Mouse (Mus musculus) liver, postnatal 0 days (tissue): ENCODE results near the gene Fgf18. TPM values are rescaled to one million over a fixed set of nuclear protein-coding genes. Genes with fewer than 3 reads are reported as not detected.

Source experiments
- ATAC-seq: fragments of 200-750 bp; cut with Nextera tagmentation; 2 replicates; pipeline ENCODE4 v1.8.0; 2017; ENCODE audit warnings: mild to moderate bottlenecking, moderate library complexity
- DNase-seq: peaks from one replicate; pipeline ENCODE4 v3.0.0-alpha.2; 2016
- H3K27ac ChIP-seq: fragments of 300-500 bp; sonication (generic); 2 replicates; pipeline ENCODE4 v1.5.1; 2014; ENCODE audit warnings: antibody characterized with exemption, moderate library complexity, mild to moderate bottlenecking, low read depth
- H3K27me3 ChIP-seq: fragments of 300-500 bp; sonication (generic); 2 replicates; pipeline ENCODE4 v1.6.1; 2014; ENCODE audit warnings: low read length, control low read depth, mixed read lengths; ENCODE audit not compliant: insufficient read depth
- H3K36me3 ChIP-seq: fragments of 300-500 bp; sonication (generic); replicated peaks from 2 replicates; pipeline ENCODE4 v1.6.1; 2014; ENCODE audit warnings: mild to moderate bottlenecking, control low read depth, low read length, moderate library complexity, mixed read lengths; ENCODE audit not compliant: insufficient read depth
- H3K4me1 ChIP-seq: fragments of 300-500 bp; sonication (generic); 2 replicates; pipeline ENCODE4 v1.6.1; 2014; ENCODE audit warnings: antibody characterized with exemption, mild to moderate bottlenecking, control low read depth; ENCODE audit not compliant: insufficient read depth
- H3K4me2 ChIP-seq: fragments of 300-500 bp; sonication (generic); 2 replicates; pipeline ENCODE4 v1.6.1; 2014; ENCODE audit warnings: low read depth, mild to moderate bottlenecking, low read length, moderate library complexity, mixed read lengths
- H3K4me3 ChIP-seq: fragments of 300-500 bp; sonication (generic); 2 replicates; pipeline ENCODE4 v1.5.1; 2014; ENCODE audit warnings: low read depth, low read length
- H3K9ac ChIP-seq: fragments of 300-500 bp; sonication (generic); replicated peaks from 2 replicates; pipeline ENCODE4 v1.6.1; 2014; ENCODE audit warnings: mild to moderate bottlenecking, moderate library complexity
- H3K9me3 ChIP-seq: fragments of 300-500 bp; sonication (generic); 2 replicates; pipeline ENCODE4 v1.6.1; 2016; ENCODE audit warnings: mild to moderate bottlenecking, control low read depth, low read length, mixed read lengths
- CTCF ChIP-seq: sonication (generic); IDR thresholded peaks from 2 replicates; pipeline ENCODE4 v1.5.1; 2016; ENCODE audit warnings: antibody characterized with exemption, low read depth
- EP300 ChIP-seq: IDR thresholded peaks from 2 replicates; pipeline ENCODE4 v1.6.1; 2016; ENCODE audit warnings: antibody characterized with exemption, low read depth, mild to moderate bottlenecking
- WGBS: fragments of 180-500 bp; shearing (Covaris S2); extraction: QIAGEN DNeasy Blood & Tissue Kit; methylation state at CpG from one replicate; pipeline ENCODE4 v1.1.7; 2014; ENCODE audit not compliant: insufficient replicate concordance; 5-methylcytosine and 5-hydroxymethylcytosine counted together
- polyA plus RNA-seq: library from polyadenylated mRNA; unstranded; fragments of >200 nt; fragmentation: Nextera tagmentation; extraction: Ambion mirVana; gene quantifications from 2 replicates; pipeline ENCODE4 v1.2.1, GENCODE M21; 2015

Fgf18 gene
- polyA plus RNA-seq, 1 experiment from 2014 or later = 0.13 TPM

DNA sequence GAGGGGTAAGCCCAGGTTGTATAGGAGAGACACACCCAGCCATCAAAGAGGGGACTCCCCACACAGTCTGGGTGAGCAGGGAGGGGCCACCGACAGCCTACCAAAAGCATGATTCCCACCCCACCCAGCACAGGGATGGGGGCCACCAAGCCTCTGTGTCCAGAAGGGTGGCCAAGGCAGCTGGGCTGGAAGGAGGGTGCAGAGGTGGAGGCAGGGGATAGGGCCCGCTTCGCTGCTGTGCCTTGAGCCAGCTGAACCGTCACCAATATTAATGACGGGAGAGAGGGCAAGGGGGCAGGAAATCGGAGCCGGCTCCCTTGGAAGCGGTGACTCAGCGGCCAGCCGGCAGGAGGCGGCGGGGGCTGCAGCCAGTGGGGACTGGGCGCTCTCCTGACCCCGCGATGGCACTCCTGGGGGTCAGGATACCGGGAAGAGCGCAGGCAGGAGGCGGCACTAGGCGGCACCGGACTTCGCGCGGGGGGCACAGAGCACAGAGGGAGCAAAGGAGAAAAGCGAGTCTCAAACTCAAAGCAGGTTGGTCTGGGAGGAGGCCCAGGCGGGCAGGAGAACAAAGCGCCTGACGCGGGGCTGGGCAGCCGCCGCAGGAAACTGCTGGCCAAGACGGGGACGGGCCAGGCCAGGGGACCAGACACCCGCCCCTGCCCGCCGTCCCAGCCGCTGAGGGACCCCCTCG, 24.5 kb downstream of the Fgf18 start:
- 0 out of 2 replicates have a peak, but pooled peaks have one; percentile 16 for TF ChIP-seq CTCF
- TF ChIP-seq EP300 = no peak
- DNase-seq (peak; percentile 33), ATAC-seq (peak; percentile 74)
- no peaks in the 10 kb centered on the region for H3K4me1 ChIP-seq
- no peak overlapping the region for H3K27ac ChIP-seq
- WGBS = 4% methylated on average over 31 of the region's 37 CpGs
- H3K36me3 ChIP-seq = no peaks in the 10 kb centered on the region
- H3K9ac ChIP-seq = 0 out of 2 replicates have a peak overlapping the region, but pooled peaks have one; percentile 30
- H3K27me3 ChIP-seq = peaks cover 28% of the 10 kb centered on the region
- no peaks in the 10 kb centered on the region for H3K9me3 ChIP-seq
- peak overlapping the region; percentile 56 for H3K4me2 ChIP-seq
- H3K4me3 ChIP-seq = 0 out of 2 replicates have a peak overlapping the region, but pooled peaks have one; percentile 2

- Histone ChIP-seq H3K36me3 (no peaks in the 10 kb centered on the region), H3K4me3 (no peak overlapping the region), H3K4me1 (no peaks in the 10 kb centered on the region), H3K4me2 (no peak overlapping the region), H3K9me3 (no peaks in the 10 kb centered on the region), H3K27ac (no peak overlapping the region), H3K9ac (no peak overlapping the region), H3K27me3 (peaks cover 28% of the 10 kb centered on the region)
- TF ChIP-seq CTCF (no peak), EP300 (no peak)
- DNase-seq (no peak), ATAC-seq (no peak)
- 63% methylated on average over 8 of the region's 8 CpGs for WGBS
Measured at GRCm38 (mm10) chr11:33119556-33119955, 27.6 kb downstream of the Fgf18 start.

DNA sequence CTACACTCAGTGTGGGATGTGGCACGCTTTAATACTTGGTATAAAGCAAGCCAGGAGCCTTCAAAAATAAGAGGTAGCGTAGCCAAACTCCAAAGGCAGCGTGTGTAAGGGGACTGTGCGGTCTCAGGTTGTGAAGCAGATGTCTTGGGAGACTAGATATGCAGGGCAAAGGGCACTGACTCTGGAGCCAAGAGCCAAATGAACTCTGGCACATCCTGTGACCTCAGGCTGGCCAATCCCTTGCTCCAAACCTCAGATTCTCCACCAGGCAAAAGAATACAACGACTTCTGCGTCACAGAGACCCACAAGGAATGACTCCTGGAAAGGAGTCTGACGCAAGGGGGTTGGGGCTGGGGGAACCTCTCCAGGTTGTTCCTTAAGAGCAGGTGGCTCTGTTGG, 28.1 kb downstream of the Fgf18 start:
- H3K27ac ChIP-seq = no peak overlapping the region
- no peak for ATAC-seq
- no peaks in the 10 kb centered on the region for H3K36me3 ChIP-seq
- WGBS = 66% methylated on average over 7 of the region's 7 CpGs
- TF ChIP-seq CTCF (no peak), EP300 (no peak)
- no peak overlapping the region for H3K4me3 ChIP-seq
- H3K4me2 ChIP-seq = no peak overlapping the region
- peaks cover 28% of the 10 kb centered on the region for H3K27me3 ChIP-seq
- H3K4me1 ChIP-seq = no peaks in the 10 kb centered on the region
- H3K9ac ChIP-seq = no peak overlapping the region
- H3K9me3 ChIP-seq = no peaks in the 10 kb centered on the region
- no peak for DNase-seq

GRCm38 (mm10) chr11:33118480-33118879, 28.7 kb downstream of the Fgf18 start:
- no peak overlapping the region for H3K4me3 ChIP-seq
- no peak overlapping the region for H3K4me2 ChIP-seq
- DNase-seq = no peak
- no peak for ATAC-seq
- no peak overlapping the region for H3K27ac ChIP-seq
- no peak for TF ChIP-seq EP300
- TF ChIP-seq CTCF = no peak
- no peaks in the 10 kb centered on the region for H3K9me3 ChIP-seq
- H3K36me3 ChIP-seq = no peaks in the 10 kb centered on the region
- WGBS = 60% methylated on average over 6 of the region's 6 CpGs
- H3K9ac ChIP-seq = no peak overlapping the region
- peaks cover 21% of the 10 kb centered on the region for H3K27me3 ChIP-seq
- H3K4me1 ChIP-seq = no peaks in the 10 kb centered on the region

DNA sequence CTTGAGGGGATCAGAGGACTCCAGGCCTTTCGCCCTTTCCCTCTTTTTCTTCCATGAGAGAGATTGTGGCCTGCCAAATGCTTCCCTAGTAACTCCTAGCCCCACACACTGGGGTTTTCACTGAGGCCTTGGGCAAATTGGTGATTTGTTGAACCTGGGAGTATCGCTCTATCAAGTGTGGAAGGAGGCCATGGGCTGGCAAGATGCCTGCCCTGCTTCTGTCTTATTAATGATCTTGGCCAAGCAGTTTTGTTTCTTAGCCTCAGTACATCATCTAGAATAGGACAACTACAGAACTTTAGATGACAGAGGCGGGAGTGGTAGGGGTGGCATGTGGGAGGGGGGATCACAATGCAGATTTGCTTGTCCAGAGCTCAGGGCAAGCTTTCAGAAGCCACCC, 31.4 kb downstream of the Fgf18 start:
- Histone ChIP-seq H3K27me3 (no peaks in the 10 kb centered on the region), H3K27ac (no peak overlapping the region), H3K4me2 (no peak overlapping the region), H3K9ac (no peak overlapping the region), H3K4me3 (no peak overlapping the region), H3K4me1 (no peaks in the 10 kb centered on the region), H3K9me3 (no peaks in the 10 kb centered on the region), H3K36me3 (no peaks in the 10 kb centered on the region)
- no peak for TF ChIP-seq EP300
- no peak for TF ChIP-seq CTCF
- ATAC-seq (no peak), DNase-seq (no peak)
- WGBS = 63% methylated on average over 3 of the region's 3 CpGs

DNA sequence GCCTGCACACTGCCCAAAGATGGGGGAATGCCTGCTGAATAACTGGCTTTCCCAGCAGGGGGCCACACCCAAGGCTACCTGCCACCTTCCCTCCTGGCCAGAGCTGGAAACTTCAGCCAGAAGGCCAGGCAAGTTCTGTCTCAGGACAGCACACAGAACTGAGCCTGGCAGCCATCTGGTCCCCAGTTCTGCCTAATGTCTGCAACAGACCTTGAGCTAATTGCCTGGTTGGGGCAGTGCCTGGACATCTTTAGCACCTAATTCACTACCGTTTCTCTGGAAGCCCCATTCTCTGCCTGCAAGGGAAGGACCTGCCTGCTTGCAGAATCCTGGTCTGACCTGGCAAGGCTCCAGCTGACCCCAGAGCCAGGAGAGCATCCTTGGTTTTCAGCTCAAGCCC, 34.8 kb downstream of the Fgf18 start:
- DNase-seq = no peak
- 31% methylated on average over 1 of the region's 1 CpGs for WGBS

More for the DNA sequence above, 34.8 kb downstream of the Fgf18 start:
- ATAC-seq = no peak
- H3K27ac ChIP-seq = no peak overlapping the region
- H3K4me2 ChIP-seq = no peak overlapping the region
- H3K9me3 ChIP-seq = no peaks in the 10 kb centered on the region
- no peaks in the 10 kb centered on the region for H3K4me1 ChIP-seq
- H3K36me3 ChIP-seq = no peaks in the 10 kb centered on the region
- no peak overlapping the region for H3K9ac ChIP-seq
- no peak overlapping the region for H3K4me3 ChIP-seq
- TF ChIP-seq CTCF (no peak), EP300 (no peak)
- H3K27me3 ChIP-seq = 0 out of 2 replicates have a peak, but pooled peaks cover 2% of the 10 kb centered on the region
